Mouse (Mus musculus): ENCODE data around the gene Kcnq1. TPM values are rescaled to one million over a fixed set of nuclear protein-coding genes. Genes with fewer than 3 reads are reported as not detected.

Kcnq1 gene
- polyA plus RNA-seq, 2 experiments: 1.5 to 1.7 TPM

GRCm38 (mm10) chr7:143087070-143087579 is 19.0 kb upstream of the Kcnq1 start:
- peak overlapping the region; percentile 39 for H3K4me3 ChIP-seq (replicated peaks; ENCODE audit: low read length)
- ATAC-seq (ENCODE audit: low FRiP score, low read depth) (peak; percentile 96), DNase-seq (ENCODE audit: low spot score) (peak; percentile 96)
- H3K27me3 ChIP-seq (ENCODE audit: control insufficient read depth, insufficient read depth, low read length): no peaks in the 10 kb centered on the region
- H3K27ac ChIP-seq (replicated peaks; ENCODE audit: low read depth, low read length): peak overlapping the region; percentile 93
- peaks cover 22% of the 10 kb centered on the region for H3K36me3 ChIP-seq (ENCODE audit: control insufficient read depth, insufficient read depth, low read length)
- TF ChIP-seq POLR2A (IDR thresholded peaks at IDR 0.05; ENCODE audit: borderline replicate concordance, extremely low read depth, insufficient read depth, insufficient read length): peak; percentile 69; the same call in 1 of the 2 replicates
- H3K9me3 ChIP-seq (ENCODE audit: control insufficient read depth, low read length): no peaks in the 10 kb centered on the region
- peak overlapping the region; percentile 57 for H3K9ac ChIP-seq (ENCODE audit: low read depth, low read length, severe bottlenecking)
- peak overlapping the region; percentile 70 for H3K4me2 ChIP-seq (replicated peaks; ENCODE audit: low read depth, low read length, severe bottlenecking)
- peaks cover 30% of the 10 kb centered on the region for H3K4me1 ChIP-seq (ENCODE audit: control insufficient read depth, insufficient read depth, low read length)
- 19% methylated on average over 4 of the region's 4 CpGs for WGBS

- DNase-seq (ENCODE audit: low spot score) (no peak), ATAC-seq (ENCODE audit: low FRiP score, low read depth) (no peak)
- H3K27me3 ChIP-seq (ENCODE audit: control insufficient read depth, insufficient read depth, low read length): no peaks in the 10 kb centered on the region
- peaks cover 4% of the 10 kb centered on the region; the same call in 1 of the 2 replicates for H3K4me1 ChIP-seq (ENCODE audit: control insufficient read depth, insufficient read depth, low read length)
- no peaks in the 10 kb centered on the region for H3K9me3 ChIP-seq (ENCODE audit: control insufficient read depth, low read length)
- H3K4me3 ChIP-seq (replicated peaks; ENCODE audit: low read length): no peak overlapping the region
- no peak overlapping the region for H3K27ac ChIP-seq (replicated peaks; ENCODE audit: low read depth, low read length)
- H3K9ac ChIP-seq (ENCODE audit: low read depth, low read length, severe bottlenecking): no peak overlapping the region
- 53% methylated on average over 3 of the region's 3 CpGs for WGBS
- TF ChIP-seq POLR2A (IDR thresholded peaks at IDR 0.05; ENCODE audit: borderline replicate concordance, extremely low read depth, insufficient read depth, insufficient read length): no peak
- no peaks in the 10 kb centered on the region for H3K36me3 ChIP-seq (ENCODE audit: control insufficient read depth, insufficient read depth, low read length)
- H3K4me2 ChIP-seq (replicated peaks; ENCODE audit: low read depth, low read length, severe bottlenecking): no peak overlapping the region
Observed at GRCm38 (mm10) chr7:143093847-143094246, 12.3 kb upstream of the Kcnq1 start.

- ATAC-seq (ENCODE audit: low FRiP score, low read depth) (peak; percentile 67; the same call in 1 of the 2 replicates), DNase-seq (ENCODE audit: low spot score) (peak; percentile 31)
- Histone ChIP-seq H3K27ac (replicated peaks; ENCODE audit: low read depth, low read length) (no peak within 1 kb of the TSS), H3K27me3 (ENCODE audit: control insufficient read depth, insufficient read depth, low read length) (no peaks in the 10 kb centered on the region), H3K4me3 (replicated peaks; ENCODE audit: low read length) (no peak within 1 kb of the TSS), H3K4me1 (ENCODE audit: control insufficient read depth, insufficient read depth, low read length) (peaks cover 4% of the 10 kb centered on the region; the same call in 1 of the 2 replicates), H3K9me3 (ENCODE audit: control insufficient read depth, low read length) (no peaks in the 10 kb centered on the region), H3K9ac (ENCODE audit: low read depth, low read length, severe bottlenecking) (no peak within 1 kb of the TSS), H3K36me3 (ENCODE audit: control insufficient read depth, insufficient read depth, low read length) (no peaks in the 10 kb centered on the region), H3K4me2 (replicated peaks; ENCODE audit: low read depth, low read length, severe bottlenecking) (no peak within 1 kb of the TSS)
- 42% methylated on average over 10 of the region's 10 CpGs for WGBS
- no peak for TF ChIP-seq POLR2A (IDR thresholded peaks at IDR 0.05; ENCODE audit: borderline replicate concordance, extremely low read depth, insufficient read depth, insufficient read length)
Observed at GRCm38 (mm10) chr7:143094592-143095553, 11.3 kb upstream of the Kcnq1 start, which contains the start of gene Trpm5. Gene Trpm5 (minus strand): TSS chr7:143094642.

GRCm38 (mm10) chr7:143095554-143095907 is 10.6 kb upstream of the Kcnq1 start:
- 71% methylated on average over 1 of the region's 1 CpGs for WGBS
- H3K4me1 ChIP-seq (ENCODE audit: control insufficient read depth, insufficient read depth, low read length): peaks cover 4% of the 10 kb centered on the region; the same call in 1 of the 2 replicates
- no peak overlapping the region for H3K4me3 ChIP-seq (replicated peaks; ENCODE audit: low read length)
- H3K27ac ChIP-seq (replicated peaks; ENCODE audit: low read depth, low read length): no peak overlapping the region
- no peaks in the 10 kb centered on the region for H3K27me3 ChIP-seq (ENCODE audit: control insufficient read depth, insufficient read depth, low read length)
- no peaks in the 10 kb centered on the region for H3K9me3 ChIP-seq (ENCODE audit: control insufficient read depth, low read length)
- ATAC-seq (ENCODE audit: low FRiP score, low read depth) (no peak), DNase-seq (ENCODE audit: low spot score) (no peak)
- no peak overlapping the region for H3K4me2 ChIP-seq (replicated peaks; ENCODE audit: low read depth, low read length, severe bottlenecking)
- no peak for TF ChIP-seq POLR2A (IDR thresholded peaks at IDR 0.05; ENCODE audit: borderline replicate concordance, extremely low read depth, insufficient read depth, insufficient read length)
- no peak overlapping the region for H3K9ac ChIP-seq (ENCODE audit: low read depth, low read length, severe bottlenecking)
- H3K36me3 ChIP-seq (ENCODE audit: control insufficient read depth, insufficient read depth, low read length): no peaks in the 10 kb centered on the region

GRCm38 (mm10) chr7:143100759-143101158 is 5.4 kb upstream of the Kcnq1 start:
- Histone ChIP-seq H3K27ac (replicated peaks; ENCODE audit: low read depth, low read length) (no peak overlapping the region), H3K9me3 (ENCODE audit: control insufficient read depth, low read length) (no peaks in the 10 kb centered on the region), H3K9ac (ENCODE audit: low read depth, low read length, severe bottlenecking) (no peak overlapping the region), H3K27me3 (ENCODE audit: control insufficient read depth, insufficient read depth, low read length) (peaks cover 12% of the 10 kb centered on the region), H3K4me2 (replicated peaks; ENCODE audit: low read depth, low read length, severe bottlenecking) (no peak overlapping the region), H3K36me3 (ENCODE audit: control insufficient read depth, insufficient read depth, low read length) (no peaks in the 10 kb centered on the region), H3K4me1 (ENCODE audit: control insufficient read depth, insufficient read depth, low read length) (no peaks in the 10 kb centered on the region), H3K4me3 (replicated peaks; ENCODE audit: low read length) (no peak overlapping the region)
- DNase-seq (ENCODE audit: low spot score) (no peak), ATAC-seq (ENCODE audit: low FRiP score, low read depth) (no peak)
- TF ChIP-seq POLR2A (IDR thresholded peaks at IDR 0.05; ENCODE audit: borderline replicate concordance, extremely low read depth, insufficient read depth, insufficient read length): no peak
- WGBS: 61% methylated on average over 4 of the region's 4 CpGs
